Mouse (Mus musculus): Measurements from ENCODE around the gene Celf2.
"Not testable (repeated sequence)": the region's sequence is repeated elsewhere in the genome, so short reads cannot be mapped to it uniquely, and the experiment has no call there.

The Celf2 gene

DNA sequence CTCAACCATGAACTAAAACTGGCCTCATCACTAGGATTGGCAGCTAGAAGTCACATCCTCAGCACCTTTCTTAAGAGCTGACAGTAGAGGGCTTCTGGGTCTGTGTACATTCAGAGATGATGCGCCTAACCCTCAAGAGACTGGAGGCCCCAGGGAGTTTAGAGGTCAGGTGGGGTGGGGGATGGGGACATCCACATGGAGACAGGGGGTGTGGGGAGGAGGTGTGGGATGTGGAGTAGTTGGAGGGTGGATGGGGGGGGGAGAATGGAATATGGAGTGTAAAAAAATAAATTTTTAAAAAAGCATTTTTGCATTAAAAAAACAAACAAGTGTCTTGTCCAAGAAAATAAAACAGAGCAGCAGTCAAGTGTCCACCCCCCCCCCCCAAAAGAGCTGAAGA, 876.2 kb downstream of the Celf2 start:
- no peak for DNase-seq (ENCODE audit: extremely low spot score, low read depth, low spot score)

- DNase-seq (ENCODE audit: extremely low spot score, low read depth, low spot score): no peak
Measured at GRCm38 (mm10) chr2:6623802-6624201, 885.6 kb downstream of the Celf2 start.

GRCm38 (mm10) chr2:6622082-6622481, 887.3 kb downstream of the Celf2 start:
- DNase-seq (ENCODE audit: extremely low spot score, low read depth, low spot score): no peak

DNA sequence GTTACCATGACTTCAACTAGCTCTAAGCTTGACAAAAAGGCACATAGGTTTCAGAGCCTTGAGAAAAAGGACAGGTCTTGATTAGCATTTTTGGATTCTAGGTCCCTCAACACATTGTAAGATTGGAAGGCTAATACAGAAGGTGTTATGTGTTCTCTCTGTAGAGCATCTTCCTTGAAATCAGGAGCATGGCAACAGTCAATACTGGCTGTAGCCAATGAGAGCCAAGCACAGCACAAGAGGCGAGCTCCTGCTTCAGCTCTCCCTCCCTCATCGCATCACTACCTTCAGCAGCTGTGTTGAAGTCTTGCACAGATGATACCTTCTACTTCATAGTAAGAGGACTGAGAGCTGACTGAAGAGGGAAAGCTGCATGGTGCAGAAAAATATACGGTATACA, 890.5 kb downstream of the Celf2 start:
- DNase-seq (ENCODE audit: extremely low spot score, low read depth, low spot score): no peak

DNA sequence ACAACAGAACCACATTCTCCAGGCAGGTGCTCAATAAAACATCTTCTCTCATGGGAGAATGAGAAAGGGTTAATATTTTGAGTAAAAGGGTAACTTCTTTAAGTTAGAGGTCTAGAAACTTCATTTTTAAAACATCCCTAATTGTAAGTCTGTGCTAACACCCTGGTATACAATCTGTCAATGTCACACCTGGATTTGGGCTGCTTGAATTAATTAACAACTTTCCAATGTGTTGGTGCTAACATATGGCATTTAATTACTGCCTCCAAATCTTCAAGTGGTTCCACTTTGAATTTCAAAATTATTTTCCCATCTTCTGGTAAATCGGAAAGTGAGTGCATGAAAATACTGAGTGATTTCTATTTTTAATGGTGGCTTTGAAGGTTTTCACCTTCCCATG, 890.9 kb downstream of the Celf2 start:
- no peak for DNase-seq (ENCODE audit: extremely low spot score, low read depth, low spot score)

- no peak for DNase-seq (ENCODE audit: extremely low spot score, low read depth, low spot score)
Measured at GRCm38 (mm10) chr2:6604347-6604746, 905.0 kb downstream of the Celf2 start.

- no peak for DNase-seq (ENCODE audit: extremely low spot score, low read depth, low spot score)
Measured at GRCm38 (mm10) chr2:6603880-6604279, 905.5 kb downstream of the Celf2 start.

DNA sequence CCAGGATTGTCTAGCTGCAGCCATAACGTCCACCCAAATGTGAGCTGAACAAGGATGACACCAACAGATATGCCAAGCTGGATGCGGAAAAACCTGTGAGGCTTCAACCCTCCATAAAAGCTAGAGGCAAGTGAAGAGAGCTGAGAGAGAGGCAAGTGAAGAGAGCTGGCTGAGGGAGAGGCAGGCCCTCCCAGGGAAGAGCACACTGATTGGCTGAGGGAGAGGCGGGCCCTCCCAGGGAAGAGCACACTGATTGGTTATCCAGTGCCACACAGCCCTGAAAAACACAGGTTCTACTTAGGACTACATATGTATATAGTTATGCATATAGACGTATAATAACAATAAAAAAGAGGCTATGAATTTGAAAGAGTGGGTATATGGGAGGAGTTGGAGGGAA, 907.2 kb downstream of the Celf2 start:
- no peak for DNase-seq (ENCODE audit: extremely low spot score, low read depth, low spot score)

GRCm38 (mm10) chr2:6598879-6599167, 910.5 kb downstream of the Celf2 start:
- DNase-seq (ENCODE audit: extremely low spot score, low read depth, low spot score): no peak

DNA sequence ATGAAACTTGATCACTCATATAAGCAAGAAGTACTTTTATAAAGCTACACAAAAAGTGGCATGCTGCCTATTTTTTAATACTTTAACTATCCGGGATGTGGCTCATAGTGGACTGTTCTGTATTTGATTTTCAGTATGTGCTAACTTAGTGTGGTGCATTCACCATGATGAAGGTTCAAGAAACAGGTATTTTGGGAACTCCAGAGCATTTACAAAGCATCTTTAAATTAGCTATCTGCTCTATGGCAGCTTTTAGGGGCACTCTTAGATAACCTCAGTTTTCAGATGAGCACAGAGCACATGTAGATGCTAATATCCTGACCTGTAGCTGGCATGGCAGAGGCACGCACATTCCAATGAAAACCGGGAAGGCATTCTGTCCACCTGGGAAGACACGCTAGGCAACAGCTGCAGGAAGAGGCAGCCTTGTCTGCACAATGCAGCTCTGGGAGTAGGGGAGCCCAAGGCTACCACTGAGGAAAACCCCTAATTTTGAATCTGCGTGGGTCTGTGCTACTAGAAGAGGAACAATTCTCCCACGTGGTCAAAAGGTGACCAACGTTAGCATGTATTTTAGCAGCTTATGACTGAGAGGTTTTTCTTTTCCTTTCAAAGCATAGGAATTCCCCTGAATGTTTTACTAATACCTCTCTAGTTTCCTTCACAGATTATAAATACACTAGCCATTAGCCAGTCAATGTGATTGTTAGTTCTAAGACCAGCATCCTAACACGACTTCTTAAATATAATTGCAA, 911.1 kb downstream of the Celf2 start:
- no peak for DNase-seq (ENCODE audit: extremely low spot score, low read depth, low spot score)

DNA sequence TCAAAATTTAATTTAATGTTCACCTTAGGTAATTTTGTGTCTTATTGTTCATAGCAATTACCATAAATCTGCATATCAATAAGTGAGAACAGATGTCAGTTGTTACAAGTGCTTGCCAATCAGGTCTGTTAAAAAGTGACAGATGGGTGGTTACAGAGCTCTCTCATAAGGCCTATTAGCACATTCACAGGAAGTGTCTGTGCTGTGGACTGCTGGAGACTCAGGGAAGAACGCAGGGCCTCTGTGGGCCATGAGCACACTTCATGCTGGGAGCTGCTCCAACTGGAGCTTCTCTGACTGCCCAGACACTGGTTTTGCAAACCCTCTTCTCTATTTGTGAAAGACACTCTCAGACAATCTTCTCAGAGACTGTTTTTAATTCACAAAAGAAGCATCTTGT, 914.6 kb downstream of the Celf2 start:
- DNase-seq (ENCODE audit: extremely low spot score, low read depth, low spot score): no peak

DNA sequence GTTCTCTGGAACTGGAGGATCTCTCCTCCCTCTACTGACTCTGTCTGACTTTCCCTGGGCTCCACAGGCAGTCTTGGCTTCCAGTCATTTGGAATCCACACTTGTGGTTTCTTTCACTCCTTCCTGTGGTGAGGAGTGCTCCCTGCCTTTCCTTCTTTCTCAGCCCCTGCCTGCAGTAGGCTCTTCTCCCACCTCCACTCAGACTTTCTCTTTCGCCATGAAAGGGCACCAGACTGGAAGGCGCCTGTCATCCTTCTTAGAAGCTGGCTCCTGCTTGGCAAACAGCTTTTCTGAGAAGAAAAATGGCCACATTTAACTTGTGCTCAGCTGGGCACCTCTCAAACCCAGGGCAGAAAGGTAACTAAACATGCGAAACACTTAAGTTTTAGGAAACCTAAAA, 915.2 kb downstream of the Celf2 start:
- no peak for DNase-seq (ENCODE audit: extremely low spot score, low read depth, low spot score)

- no peak for DNase-seq (ENCODE audit: extremely low spot score, low read depth, low spot score)
Measured at GRCm38 (mm10) chr2:6593739-6594138, 915.6 kb downstream of the Celf2 start.

DNA sequence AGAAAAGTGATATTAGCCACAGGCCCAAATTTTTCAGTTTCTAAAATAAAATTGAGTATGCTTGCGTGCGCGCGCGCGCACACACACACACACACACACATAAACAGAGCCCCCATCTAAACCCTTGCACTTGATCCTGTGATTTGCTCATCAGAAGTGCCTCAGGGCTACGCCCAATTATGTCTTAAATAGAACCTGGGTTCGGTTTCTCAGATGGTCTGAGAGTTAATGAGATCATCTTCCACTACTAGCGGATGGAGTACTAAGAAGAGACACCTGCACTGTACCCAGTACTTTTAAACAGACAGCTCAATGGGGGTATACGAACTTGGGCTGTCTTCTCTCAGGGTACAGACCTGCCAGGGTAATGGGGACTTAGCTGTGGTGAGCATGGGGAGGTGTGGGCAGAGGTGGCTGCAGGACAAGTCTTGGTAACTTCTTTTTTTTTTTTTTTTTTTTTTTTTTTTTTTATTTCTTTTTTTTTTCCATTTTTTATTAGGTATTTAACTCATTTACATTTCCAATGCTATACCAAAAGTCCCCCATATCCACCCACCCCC, 923.2 kb downstream of the Celf2 start:
- DNase-seq (ENCODE audit: extremely low spot score, low read depth, low spot score): no peak

DNA sequence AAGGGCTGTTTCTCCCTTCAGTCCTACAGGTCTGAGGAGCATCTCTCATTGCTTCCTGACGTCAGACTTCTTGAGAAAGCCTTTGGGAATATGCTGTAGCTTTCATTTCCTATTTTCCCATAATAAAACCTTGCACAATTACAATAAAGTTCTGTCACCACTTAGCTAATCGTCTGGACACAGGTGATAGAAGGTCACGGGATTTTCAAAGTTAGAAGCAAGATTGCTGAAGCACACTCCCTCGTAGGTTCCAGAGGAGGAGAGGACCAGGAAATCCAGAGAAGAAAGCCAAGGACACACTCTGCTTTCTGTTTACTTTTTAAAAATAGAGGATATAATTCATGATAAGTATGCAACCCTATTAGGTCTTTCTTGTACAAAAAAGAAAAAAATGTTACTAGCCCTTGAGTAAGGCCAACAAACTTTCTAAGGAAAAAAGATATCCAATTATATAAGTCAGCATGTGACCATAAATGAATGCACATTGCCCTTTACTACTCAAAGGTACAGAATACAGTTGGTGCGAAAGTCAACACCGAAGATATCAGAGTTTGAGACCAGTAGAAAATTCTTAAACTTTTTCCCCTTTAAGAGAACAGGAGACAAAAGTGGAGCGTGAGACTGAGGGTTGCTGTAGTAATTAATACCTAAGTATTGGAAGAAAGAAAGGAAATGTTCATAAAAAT, 924.2 kb downstream of the Celf2 start:
- DNase-seq (ENCODE audit: extremely low spot score, low read depth, low spot score): no peak

DNA sequence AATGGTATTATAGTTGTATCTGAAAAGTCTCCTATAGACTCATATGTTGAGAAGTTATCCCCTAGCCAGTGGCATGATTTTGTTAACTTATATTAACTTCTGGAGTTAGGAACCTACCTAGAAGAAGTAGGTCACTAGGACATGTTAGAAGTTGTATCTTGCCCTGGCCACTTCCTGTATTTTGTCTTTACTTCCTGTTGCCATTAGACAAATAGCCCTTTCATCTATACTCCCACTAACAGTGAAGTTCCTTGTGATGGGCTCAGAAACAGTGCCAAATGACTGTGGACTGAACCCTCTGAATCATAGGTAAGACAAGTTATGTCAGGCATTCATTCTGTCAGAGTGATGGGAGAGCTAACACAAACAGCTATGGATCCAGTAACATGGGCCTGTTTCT, 926.7 kb downstream of the Celf2 start:
- no peak for DNase-seq (ENCODE audit: extremely low spot score, low read depth, low spot score)

DNA sequence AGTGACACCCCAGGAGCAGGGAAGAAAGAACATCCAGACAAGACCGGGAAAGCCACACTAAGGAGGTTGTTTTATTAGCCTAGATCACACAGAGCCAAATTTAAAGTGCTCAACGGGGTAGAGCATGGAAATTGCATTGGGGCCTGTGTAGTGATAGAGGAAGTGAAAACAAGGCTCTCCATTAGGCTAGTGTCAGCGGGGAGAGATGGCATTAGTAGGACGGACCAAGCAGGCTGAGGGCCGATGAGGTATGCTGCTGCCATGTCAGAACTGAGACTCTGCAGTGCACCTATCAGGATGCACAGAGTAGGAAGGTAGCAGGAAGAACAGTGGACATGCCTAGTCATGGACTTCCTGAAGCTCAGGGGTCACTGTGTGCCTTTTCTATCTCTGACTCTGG, 929.3 kb downstream of the Celf2 start:
- no peak for DNase-seq (ENCODE audit: extremely low spot score, low read depth, low spot score)

- DNase-seq (ENCODE audit: extremely low spot score, low read depth, low spot score): not testable (repeated sequence)
Measured at GRCm38 (mm10) chr2:6575316-6575715, 934.0 kb downstream of the Celf2 start.

DNA sequence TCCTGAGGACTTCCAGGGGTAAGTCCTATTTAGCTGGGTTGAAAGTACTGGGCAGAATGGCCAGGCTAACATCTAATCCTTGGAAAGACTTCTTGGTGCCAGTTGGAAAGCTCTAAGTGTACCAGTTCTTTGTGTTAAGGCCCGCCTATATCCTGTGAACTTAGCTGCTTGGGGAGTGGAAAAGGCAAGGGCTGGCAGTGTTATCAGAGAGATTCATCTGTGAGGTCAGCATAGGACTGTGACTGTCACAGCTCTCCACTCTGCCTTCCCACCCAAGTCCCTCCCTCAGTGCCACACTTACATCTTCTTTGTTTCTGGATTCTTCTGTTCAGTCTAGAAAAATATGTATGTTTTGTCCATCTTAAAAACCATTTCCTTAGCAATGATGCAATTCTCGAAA, 935.7 kb downstream of the Celf2 start:
- no peak for DNase-seq (ENCODE audit: extremely low spot score, low read depth, low spot score)

DNA sequence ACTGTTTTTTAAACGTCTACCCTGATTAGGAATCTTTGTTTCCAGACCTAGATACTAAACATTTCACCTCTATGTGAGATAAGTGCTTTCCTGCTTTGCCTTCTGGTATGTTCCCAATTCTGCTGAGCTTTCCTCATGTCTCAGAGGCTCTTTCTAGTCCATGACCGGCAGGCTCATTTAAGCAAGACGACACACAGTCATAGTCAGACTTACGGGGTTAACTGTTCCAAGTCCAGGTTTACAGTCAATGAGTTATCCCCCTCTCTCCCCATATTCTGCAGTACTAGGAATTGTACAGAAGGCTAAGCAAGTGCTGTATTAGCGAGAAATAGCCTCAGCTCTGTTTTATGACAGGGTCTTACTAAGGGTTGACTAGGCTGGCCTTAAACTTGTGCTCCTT, 936.4 kb downstream of the Celf2 start:
- DNase-seq (ENCODE audit: extremely low spot score, low read depth, low spot score): no peak

DNA sequence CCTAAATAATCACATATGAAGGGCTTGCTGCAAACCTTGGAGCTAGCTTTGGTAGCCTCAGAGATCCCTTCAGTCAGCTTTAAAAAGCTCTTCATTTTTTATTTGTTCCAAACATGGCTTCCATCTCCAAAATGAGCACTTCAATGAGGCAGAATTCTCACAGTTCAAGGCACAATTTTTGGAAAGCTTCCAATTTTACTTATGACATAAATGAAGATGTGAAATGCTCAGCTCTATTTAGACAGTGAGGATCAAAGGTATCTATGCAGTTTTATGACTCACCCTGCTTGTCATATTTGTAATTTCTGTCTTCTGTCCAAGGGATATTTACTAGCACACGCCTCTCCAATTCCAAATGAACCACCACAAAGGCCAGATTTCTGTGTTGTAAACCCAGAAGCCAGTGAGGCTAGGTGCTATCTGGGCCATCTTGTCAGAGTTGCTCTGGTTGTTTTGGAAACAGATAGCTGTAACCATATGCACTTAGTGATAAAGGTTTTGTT, 940.3 kb downstream of the Celf2 start:
- no peak for DNase-seq (ENCODE audit: extremely low spot score, low read depth, low spot score)

DNA sequence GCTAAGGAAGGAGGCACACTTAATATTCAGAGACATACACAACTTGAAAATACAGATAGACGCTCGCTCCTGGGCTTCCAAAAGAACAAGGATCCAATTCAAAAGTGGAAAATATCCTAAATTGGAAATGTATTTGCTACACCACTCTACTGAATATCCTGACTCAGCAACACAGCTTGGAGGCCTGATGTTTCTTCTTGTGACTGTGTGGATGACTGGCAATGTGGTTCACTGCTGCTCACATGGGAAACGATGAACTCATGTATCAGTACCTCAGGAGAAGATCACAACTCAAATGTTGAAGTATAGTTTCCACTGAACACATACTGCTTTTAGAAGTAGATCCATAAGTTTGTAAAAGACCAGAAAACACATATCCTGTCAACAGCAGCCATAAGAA, 944.2 kb downstream of the Celf2 start:
- DNase-seq (ENCODE audit: extremely low spot score, low read depth, low spot score): no peak
